Mouse (Mus musculus) myocyte (in vitro differentiated cells): ENCODE results near the gene Iqschfp.

Experiments
- CEBPB ChIP-seq: IDR thresholded peaks from 2 replicates; pipeline ENCODE4 v1.6.1; 2011; ENCODE audit warnings: mild to moderate bottlenecking, moderate library complexity; ENCODE audit not compliant: poor library complexity, insufficient read depth, severe bottlenecking
- E2F4 ChIP-seq: IDR thresholded peaks from one replicate; pipeline ENCODE4 v1.6.1; 2011; ENCODE audit warnings: mild to moderate bottlenecking, control low read depth, moderate library complexity; ENCODE audit not compliant: insufficient read depth
- MAX ChIP-seq: IDR thresholded peaks from one replicate; pipeline ENCODE4 v1.6.1; 2011; ENCODE audit warnings: low read depth, mild to moderate bottlenecking, control low read depth
- POLR2A ChIP-seq: IDR thresholded peaks from one replicate; pipeline ENCODE4 v1.6.1; 2011; ENCODE audit warnings: low read depth, mild to moderate bottlenecking, control low read depth, moderate library complexity; ENCODE audit not compliant: insufficient read length
- POLR2AphosphoS2 ChIP-seq: IDR thresholded peaks from one replicate; pipeline ENCODE4 v1.6.1; 2011; ENCODE audit warnings: low read depth, control low read depth; ENCODE audit not compliant: insufficient read length
- TCF12 ChIP-seq: IDR thresholded peaks from one replicate; pipeline ENCODE4 v1.6.1; 2011; ENCODE audit warnings: mild to moderate bottlenecking, control low read depth; ENCODE audit not compliant: poor library complexity, insufficient read depth, severe bottlenecking

GRCm38 (mm10) chr3:68650251-68650650 is 758.2 kb downstream of the Iqschfp start:
- no peak for TF ChIP-seq TCF12
- no peak for TF ChIP-seq POLR2A
- TF ChIP-seq MAX: no peak
- TF ChIP-seq CEBPB: no peak
- no peak for TF ChIP-seq POLR2AphosphoS2
- no peak for TF ChIP-seq E2F4
